Mouse (Mus musculus): Measurements from ENCODE around the gene Tmem236.

Gene Tmem236

GRCm38 (mm10) chr2:14174334-14174733 is at the start of gene Tmem236:
Tmem236 (plus strand) TSS chr2:14174523.
- no peak for DNase-seq (ENCODE audit: low read depth, low spot score)

GRCm38 (mm10) chr2:14126387-14126786 is 47.9 kb upstream of the Tmem236 start:
- DNase-seq (ENCODE audit: low read depth, low spot score): no peak

GRCm38 (mm10) chr2:14127629-14128028 is 46.7 kb upstream of the Tmem236 start:
- DNase-seq (ENCODE audit: low read depth, low spot score): no peak

- DNase-seq (ENCODE audit: low read depth, low spot score): no peak
Observed at GRCm38 (mm10) chr2:14130641-14131339, 43.5 kb upstream of the Tmem236 start.

- DNase-seq (ENCODE audit: low read depth, low spot score): no peak
Observed at GRCm38 (mm10) chr2:14132468-14133326, 41.6 kb upstream of the Tmem236 start.

GRCm38 (mm10) chr2:14136906-14137305 is 37.4 kb upstream of the Tmem236 start:
- peak; percentile 34 for DNase-seq (ENCODE audit: low read depth, low spot score)

- DNase-seq (ENCODE audit: low read depth, low spot score): no peak
Observed at GRCm38 (mm10) chr2:14139590-14139989, 34.7 kb upstream of the Tmem236 start.

- no peak for DNase-seq (ENCODE audit: low read depth, low spot score)
Observed at GRCm38 (mm10) chr2:14140044-14140443, 34.3 kb upstream of the Tmem236 start.

- no peak for DNase-seq (ENCODE audit: low read depth, low spot score)
Observed at GRCm38 (mm10) chr2:14145311-14145710, 29.0 kb upstream of the Tmem236 start.

GRCm38 (mm10) chr2:14146913-14147312 is 27.4 kb upstream of the Tmem236 start:
- DNase-seq (ENCODE audit: low read depth, low spot score): no peak

GRCm38 (mm10) chr2:14150829-14151228 is 23.5 kb upstream of the Tmem236 start:
- DNase-seq (ENCODE audit: low read depth, low spot score): no peak

- DNase-seq (ENCODE audit: low read depth, low spot score): no peak
Observed at GRCm38 (mm10) chr2:14151854-14152253, 22.5 kb upstream of the Tmem236 start.

GRCm38 (mm10) chr2:14159047-14159446 is 15.3 kb upstream of the Tmem236 start:
- DNase-seq (ENCODE audit: low read depth, low spot score): no peak

GRCm38 (mm10) chr2:14159756-14160155 is 14.6 kb upstream of the Tmem236 start:
- no peak for DNase-seq (ENCODE audit: low read depth, low spot score)

- no peak for DNase-seq (ENCODE audit: low read depth, low spot score)
Observed at GRCm38 (mm10) chr2:14164459-14165030, 9.8 kb upstream of the Tmem236 start.

GRCm38 (mm10) chr2:14165066-14165465 is 9.3 kb upstream of the Tmem236 start:
- no peak for DNase-seq (ENCODE audit: low read depth, low spot score)

- DNase-seq (ENCODE audit: low read depth, low spot score): peak; percentile 8
Observed at GRCm38 (mm10) chr2:14165618-14166344, 8.5 kb upstream of the Tmem236 start.

- DNase-seq (ENCODE audit: low read depth, low spot score): no peak
Observed at GRCm38 (mm10) chr2:14167721-14168120, 6.6 kb upstream of the Tmem236 start.

GRCm38 (mm10) chr2:14176460-14177193 is 2.3 kb downstream of the Tmem236 start:
- no peak for DNase-seq (ENCODE audit: low read depth, low spot score)

GRCm38 (mm10) chr2:14184375-14184774 is 10.1 kb downstream of the Tmem236 start:
- DNase-seq (ENCODE audit: low read depth, low spot score): no peak

GRCm38 (mm10) chr2:14190684-14191083 is 16.4 kb downstream of the Tmem236 start:
- DNase-seq (ENCODE audit: low read depth, low spot score): no peak
